Mouse (Mus musculus): Measurements from ENCODE around the gene Adcy10. TPM values are rescaled to one million over a fixed set of nuclear protein-coding genes. Genes with fewer than 3 reads are reported as not detected.

The Adcy10 gene
- polyA plus RNA-seq, 1 experiment from 2014 or later: 0.23 TPM

GRCm38 (mm10) chr1:165614793-165615192 lies 129.8 kb downstream of the Adcy10 start:
- Histone ChIP-seq H3K36me3 (ENCODE audit: control insufficient read depth, insufficient read depth, low read length) (0 out of 2 replicates have a peak, but pooled peaks cover 3% of the 10 kb centered on the region), H3K9ac (ENCODE audit: low read depth, low read length) (no peak overlapping the region), H3K4me1 (replicated peaks; ENCODE audit: control insufficient read depth, insufficient read depth, low read length) (peaks cover 13% of the 10 kb centered on the region), H3K27me3 (replicated peaks; ENCODE audit: control insufficient read depth, insufficient read depth, low read length) (no peaks in the 10 kb centered on the region), H3K9me3 (ENCODE audit: control insufficient read depth, low read length) (no peaks in the 10 kb centered on the region), H3K4me2 (no peak overlapping the region), H3K4me3 (ENCODE audit: low read depth, low read length) (no peak overlapping the region), H3K27ac (ENCODE audit: low read depth, low read length) (no peak overlapping the region)
- DNase-seq (ENCODE audit: low spot score) (no peak), ATAC-seq (replicated peaks; ENCODE audit: low FRiP score) (no peak)
- 87% methylated on average over 3 of the region's 3 CpGs for WGBS

- peak overlapping the region; percentile 45 for H3K4me2 ChIP-seq
Measured at GRCm38 (mm10) chr1:165616652-165617051, 131.7 kb downstream of the Adcy10 start.

GRCm38 (mm10) chr1:165617166-165617891 lies 132.3 kb downstream of the Adcy10 start:
- Histone ChIP-seq H3K27ac (ENCODE audit: low read depth, low read length) (peak overlapping the region; percentile 72), H3K36me3 (ENCODE audit: control insufficient read depth, insufficient read depth, low read length) (peaks cover 3% of the 10 kb centered on the region; the same call in 1 of the 2 replicates), H3K27me3 (replicated peaks; ENCODE audit: control insufficient read depth, insufficient read depth, low read length) (no peaks in the 10 kb centered on the region), H3K4me2 (peak overlapping the region; percentile 45), H3K9ac (ENCODE audit: low read depth, low read length) (peak overlapping the region; percentile 12; the same call in 1 of the 2 replicates), H3K9me3 (ENCODE audit: control insufficient read depth, low read length) (no peaks in the 10 kb centered on the region), H3K4me3 (ENCODE audit: low read depth, low read length) (no peak overlapping the region), H3K4me1 (replicated peaks; ENCODE audit: control insufficient read depth, insufficient read depth, low read length) (peaks cover 16% of the 10 kb centered on the region)
- DNase-seq (ENCODE audit: low spot score) (no peak), ATAC-seq (replicated peaks; ENCODE audit: low FRiP score) (peak; percentile 66)
- WGBS: 30% methylated on average over 15 of the region's 15 CpGs

More at GRCm38 (mm10) chr1:165616652-165617051, 131.7 kb downstream of the Adcy10 start:
- Histone ChIP-seq H3K9me3 (ENCODE audit: control insufficient read depth, low read length) (no peaks in the 10 kb centered on the region), H3K4me1 (replicated peaks; ENCODE audit: control insufficient read depth, insufficient read depth, low read length) (peaks cover 14% of the 10 kb centered on the region), H3K9ac (ENCODE audit: low read depth, low read length) (no peak overlapping the region), H3K27ac (ENCODE audit: low read depth, low read length) (peak overlapping the region; percentile 72), H3K27me3 (replicated peaks; ENCODE audit: control insufficient read depth, insufficient read depth, low read length) (no peaks in the 10 kb centered on the region), H3K36me3 (ENCODE audit: control insufficient read depth, insufficient read depth, low read length) (0 out of 2 replicates have a peak, but pooled peaks cover 3% of the 10 kb centered on the region), H3K4me3 (ENCODE audit: low read depth, low read length) (no peak overlapping the region)
- WGBS: 44% methylated on average over 7 of the region's 7 CpGs
- DNase-seq (ENCODE audit: low spot score) (no peak), ATAC-seq (replicated peaks; ENCODE audit: low FRiP score) (no peak)

- Histone ChIP-seq H3K36me3 (ENCODE audit: control insufficient read depth, insufficient read depth, low read length) (peaks cover 6% of the 10 kb centered on the region; the same call in 1 of the 2 replicates), H3K4me1 (replicated peaks; ENCODE audit: control insufficient read depth, insufficient read depth, low read length) (peaks cover 18% of the 10 kb centered on the region), H3K27ac (ENCODE audit: low read depth, low read length) (peak overlapping the region; percentile 72), H3K4me2 (no peak overlapping the region), H3K4me3 (ENCODE audit: low read depth, low read length) (no peak overlapping the region), H3K27me3 (replicated peaks; ENCODE audit: control insufficient read depth, insufficient read depth, low read length) (no peaks in the 10 kb centered on the region), H3K9me3 (ENCODE audit: control insufficient read depth, low read length) (no peaks in the 10 kb centered on the region), H3K9ac (ENCODE audit: low read depth, low read length) (no peak overlapping the region)
- DNase-seq (ENCODE audit: low spot score) (no peak), ATAC-seq (replicated peaks; ENCODE audit: low FRiP score) (0 out of 2 replicates have a peak, but pooled peaks have one; percentile 30)
- 63% methylated on average over 9 of the region's 9 CpGs for WGBS
Measured at GRCm38 (mm10) chr1:165618201-165618624, 133.2 kb downstream of the Adcy10 start.

- DNase-seq (ENCODE audit: low spot score): no peak
- Histone ChIP-seq H3K4me2 (no peak overlapping the region), H3K9me3 (ENCODE audit: control insufficient read depth, low read length) (no peaks in the 10 kb centered on the region), H3K27me3 (replicated peaks; ENCODE audit: control insufficient read depth, insufficient read depth, low read length) (no peaks in the 10 kb centered on the region), H3K4me1 (replicated peaks; ENCODE audit: control insufficient read depth, insufficient read depth, low read length) (peaks cover 28% of the 10 kb centered on the region), H3K36me3 (ENCODE audit: control insufficient read depth, insufficient read depth, low read length) (peaks cover 3% of the 10 kb centered on the region; the same call in 1 of the 2 replicates), H3K27ac (ENCODE audit: low read depth, low read length) (no peak overlapping the region), H3K9ac (ENCODE audit: low read depth, low read length) (no peak overlapping the region), H3K4me3 (ENCODE audit: low read depth, low read length) (no peak overlapping the region)
- no peak for ATAC-seq (replicated peaks; ENCODE audit: low FRiP score)
- 85% methylated on average over 5 of the region's 5 CpGs for WGBS
Measured at GRCm38 (mm10) chr1:165625058-165625457, 140.1 kb downstream of the Adcy10 start.

GRCm38 (mm10) chr1:165625896-165626295 lies 140.9 kb downstream of the Adcy10 start:
- Histone ChIP-seq H3K36me3 (ENCODE audit: control insufficient read depth, insufficient read depth, low read length) (peaks cover 3% of the 10 kb centered on the region; the same call in 1 of the 2 replicates), H3K4me1 (replicated peaks; ENCODE audit: control insufficient read depth, insufficient read depth, low read length) (peaks cover 33% of the 10 kb centered on the region), H3K9ac (ENCODE audit: low read depth, low read length) (no peak overlapping the region), H3K4me3 (ENCODE audit: low read depth, low read length) (no peak overlapping the region), H3K27ac (ENCODE audit: low read depth, low read length) (no peak overlapping the region), H3K9me3 (ENCODE audit: control insufficient read depth, low read length) (no peaks in the 10 kb centered on the region), H3K27me3 (replicated peaks; ENCODE audit: control insufficient read depth, insufficient read depth, low read length) (no peaks in the 10 kb centered on the region), H3K4me2 (no peak overlapping the region)
- ATAC-seq (replicated peaks; ENCODE audit: low FRiP score): no peak
- no peak for DNase-seq (ENCODE audit: low spot score)
- WGBS: 84% methylated on average over 5 of the region's 5 CpGs

Other genes with a start within 250 kb of the Adcy10 start
- 73.0 and 90.6 TPM in 2 replicates for gene Tiprl, start 248.2 kb upstream of the Adcy10 start, polyA plus RNA-seq (2014; fragmentation: Nextera tagmentation; extraction: Ambion mirVana)
- 0.48 and 0.58 TPM in 2 replicates for gene Gpr161, start 189.4 kb upstream of the Adcy10 start, polyA plus RNA-seq (2014; fragmentation: Nextera tagmentation; extraction: Ambion mirVana)
- gene Dcaf6, start 24.7 kb upstream of the Adcy10 start, polyA plus RNA-seq (2014; fragmentation: Nextera tagmentation; extraction: Ambion mirVana): 15.9 and 18.0 TPM in 2 replicates
- 187 and 198 TPM in 2 replicates for gene Mpc2, start 24.5 kb upstream of the Adcy10 start, polyA plus RNA-seq (2014; fragmentation: Nextera tagmentation; extraction: Ambion mirVana)
- 85.7 and 89.5 TPM in 2 replicates for gene Mpzl1, start 149.4 kb downstream of the Adcy10 start, polyA plus RNA-seq (2014; fragmentation: Nextera tagmentation; extraction: Ambion mirVana)
- gene Rcsd1, start 224.6 kb downstream of the Adcy10 start, polyA plus RNA-seq (2014; fragmentation: Nextera tagmentation; extraction: Ambion mirVana): 13.3 and 17.8 TPM in 2 replicates